Mouse (Mus musculus) heart, embryonic 14.5 days (tissue): Measurements from ENCODE around the gene Maml2. TPM values are rescaled to one million over a fixed set of nuclear protein-coding genes. Genes with fewer than 3 reads are reported as not detected.

Experiments
- ATAC-seq: fragments of 200-750 bp; cut with Nextera tagmentation; 2 replicates; pipeline ENCODE4 v1.8.0; 2017; ENCODE audit warnings: low read depth, moderate TSS enrichment; ENCODE audit not compliant: insufficient number of reproducible peaks, insufficient read depth, low FRiP score
- H3K27ac ChIP-seq, 2 experiments: fragments of 200-500 bp in 1 of 2; fragments of 300-500 bp in 1 of 2; sonication (generic) in 1 of 2; replicated peaks in 1 of 2; 2 replicates each; pipeline ENCODE4 v1.5.1; 2012 to 2014; ENCODE audit warnings: low read depth in 2 of 2, low read length in 2 of 2, control low read depth in 1 of 2, mild to moderate bottlenecking in 1 of 2, mixed read lengths in 1 of 2; ENCODE audit not compliant: control insufficient read depth in 1 of 2, insufficient read depth in 1 of 2
- H3K27me3 ChIP-seq: fragments of 300-500 bp; sonication (generic); 2 replicates; pipeline ENCODE4 v1.6.1; 2014; ENCODE audit warnings: mild to moderate bottlenecking, low read length, control low read depth; ENCODE audit not compliant: control insufficient read depth, insufficient read depth
- H3K36me3 ChIP-seq: fragments of 300-500 bp; sonication (generic); 2 replicates; pipeline ENCODE4 v1.6.1; 2014; ENCODE audit warnings: mild to moderate bottlenecking, control low read depth, low read length, mixed read lengths; ENCODE audit not compliant: control insufficient read depth, insufficient read depth
- H3K4me1 ChIP-seq, 2 experiments: fragments of 200-500 bp in 1 of 2; fragments of 300-500 bp in 1 of 2; sonication (generic) in 1 of 2; 2 replicates each; pipeline ENCODE4 v1.6.1; 2012 to 2014; ENCODE audit warnings: low read length in 2 of 2, control low read depth in 1 of 2, mixed read lengths in 1 of 2; ENCODE audit not compliant: control insufficient read depth in 2 of 2, insufficient read depth in 2 of 2
- H3K4me2 ChIP-seq: fragments of 300-500 bp; sonication (generic); 2 replicates; pipeline ENCODE4 v1.6.1; 2014; ENCODE audit warnings: mild to moderate bottlenecking, low read length
- H3K4me3 ChIP-seq, 2 experiments: fragments of 200-500 bp in 1 of 2; fragments of 300-500 bp in 1 of 2; sonication (generic) in 1 of 2; 2 replicates each; pipeline ENCODE4 v1.5.1; 2012 to 2014; ENCODE audit warnings: low read length in 2 of 2, mild to moderate bottlenecking in 2 of 2, control low read depth in 1 of 2, low read depth in 1 of 2, moderate library complexity in 1 of 2; ENCODE audit not compliant: control insufficient read depth in 1 of 2, insufficient read depth in 1 of 2
- H3K9ac ChIP-seq: fragments of 300-500 bp; sonication (generic); 2 replicates; pipeline ENCODE4 v1.6.1; 2014; ENCODE audit warnings: mild to moderate bottlenecking, low read length
- H3K9me3 ChIP-seq: fragments of 300-500 bp; sonication (generic); 2 replicates; pipeline ENCODE4 v1.6.1; 2016; ENCODE audit warnings: low read length, control low read depth; ENCODE audit not compliant: control insufficient read depth
- WGBS: fragments of 180-500 bp; shearing (Covaris S2); extraction: QIAGEN DNeasy Blood & Tissue Kit; methylation state at CpG from one replicate; pipeline ENCODE4 v1.1.7; 2014; 5-methylcytosine and 5-hydroxymethylcytosine counted together
- polyA plus RNA-seq: library from polyadenylated mRNA; unstranded; fragments of >200 nt; fragmentation: Nextera tagmentation; extraction: Ambion mirVana; gene quantifications from 2 replicates; pipeline ENCODE4 v1.2.1, GENCODE M21; 2014

The Maml2 gene
- polyA plus RNA-seq, 1 experiment from 2014 or later = 10.5 TPM

GRCm38 (mm10) chr9:13484267-13485240 lies 186.8 kb downstream of the Maml2 start:
- peak overlapping the region in 1 of 2 experiments; percentile 6; a peak in 1 of 4 replicates for H3K4me3 ChIP-seq
- peak overlapping the region; percentile 65 for H3K4me2 ChIP-seq
- no peaks in the 10 kb centered on the region for H3K36me3 ChIP-seq
- ATAC-seq = no peak
- H3K4me1 ChIP-seq = peaks cover 8 to 27% of the 10 kb centered on the region in 2 experiments
- no peaks in the 10 kb centered on the region for H3K27me3 ChIP-seq
- 50% methylated on average over 12 of the region's 12 CpGs for WGBS
- peak overlapping the region; percentile 60 for H3K9ac ChIP-seq
- peak overlapping the region; percentile 71 to 79 for H3K27ac ChIP-seq
- no peaks in the 10 kb centered on the region for H3K9me3 ChIP-seq

GRCm38 (mm10) chr9:13485914-13486313 lies 188.2 kb downstream of the Maml2 start:
- Histone ChIP-seq H3K4me2 (no peak overlapping the region), H3K27me3 (no peaks in the 10 kb centered on the region), H3K4me1 (peaks cover 8 to 23% of the 10 kb centered on the region in 2 experiments), H3K36me3 (no peaks in the 10 kb centered on the region), H3K4me3 (no peak overlapping the region), H3K9ac (no peak overlapping the region), H3K9me3 (no peaks in the 10 kb centered on the region), H3K27ac (no peak overlapping the region)
- no peak for ATAC-seq
- 59% methylated on average over 1 of the region's 1 CpGs for WGBS

- Histone ChIP-seq H3K4me2 (no peak overlapping the region), H3K27me3 (no peaks in the 10 kb centered on the region), H3K9ac (no peak overlapping the region), H3K9me3 (no peaks in the 10 kb centered on the region), H3K36me3 (no peaks in the 10 kb centered on the region), H3K4me1 (peaks cover 0 to 2% of the 10 kb centered on the region in 2 experiments; a peak in 2 of 4 replicates), H3K27ac (no peak overlapping the region), H3K4me3 (no peak overlapping the region)
- no peak for ATAC-seq
- WGBS = 66% methylated on average over 1 of the region's 1 CpGs
These were observed 193.3 kb downstream of the Maml2 start for GRCm38 (mm10) chr9:13491107-13491506.

- no peaks in the 10 kb centered on the region for H3K36me3 ChIP-seq
- H3K27me3 ChIP-seq = no peaks in the 10 kb centered on the region
- no peak overlapping the region for H3K27ac ChIP-seq
- no peak overlapping the region for H3K9ac ChIP-seq
- WGBS = 82% methylated on average over 9 of the region's 9 CpGs
- H3K4me2 ChIP-seq = no peak overlapping the region
- no peak for ATAC-seq
- no peaks in the 10 kb centered on the region for H3K9me3 ChIP-seq
- H3K4me1 ChIP-seq = peaks cover 4 to 5% of the 10 kb centered on the region in 2 experiments
- H3K4me3 ChIP-seq = no peak overlapping the region
These were observed 194.3 kb downstream of the Maml2 start for GRCm38 (mm10) chr9:13491854-13492620.

- H3K27me3 ChIP-seq = no peaks in the 10 kb centered on the region
- no peaks in the 10 kb centered on the region for H3K9me3 ChIP-seq
- no peak overlapping the region for H3K4me3 ChIP-seq
- 79% methylated on average over 2 of the region's 2 CpGs for WGBS
- peaks cover 8 to 13% of the 10 kb centered on the region in 2 experiments for H3K4me1 ChIP-seq
- H3K27ac ChIP-seq = no peak overlapping the region
- H3K4me2 ChIP-seq = no peak overlapping the region
- no peaks in the 10 kb centered on the region for H3K36me3 ChIP-seq
- no peak overlapping the region for H3K9ac ChIP-seq
- no peak for ATAC-seq
These were observed 195.1 kb downstream of the Maml2 start for GRCm38 (mm10) chr9:13492807-13493206.

- WGBS = 63% methylated on average over 2 of the region's 2 CpGs
- no peaks in the 10 kb centered on the region for H3K36me3 ChIP-seq
- H3K27me3 ChIP-seq = no peaks in the 10 kb centered on the region
- no peak overlapping the region for H3K9ac ChIP-seq
- no peaks in the 10 kb centered on the region for H3K9me3 ChIP-seq
- H3K27ac ChIP-seq = no peak overlapping the region
- no peak overlapping the region for H3K4me2 ChIP-seq
- no peak overlapping the region for H3K4me3 ChIP-seq
- no peak for ATAC-seq
- H3K4me1 ChIP-seq = peaks cover 15 to 22% of the 10 kb centered on the region in 2 experiments
These were observed 196.0 kb downstream of the Maml2 start for GRCm38 (mm10) chr9:13493746-13494145.

- Histone ChIP-seq H3K4me1 (peaks cover 19 to 23% of the 10 kb centered on the region in 2 experiments), H3K9ac (no peak overlapping the region), H3K27me3 (no peaks in the 10 kb centered on the region), H3K9me3 (no peaks in the 10 kb centered on the region), H3K4me3 (no peak overlapping the region), H3K36me3 (no peaks in the 10 kb centered on the region), H3K27ac (no peak overlapping the region), H3K4me2 (no peak overlapping the region)
- ATAC-seq = no peak
These were observed 197.8 kb downstream of the Maml2 start for GRCm38 (mm10) chr9:13495530-13495929.
